Mouse (Mus musculus) myocyte (in vitro differentiated cells): Measurements from ENCODE around the gene Osbpl3. TPM values are rescaled to one million over a fixed set of nuclear protein-coding genes. Genes with fewer than 3 reads are reported as not detected.

Source experiments
- H3K27me3 ChIP-seq: one replicate; pipeline ENCODE4 v1.6.1; 2011; ENCODE audit not compliant: control insufficient read depth, insufficient read depth, insufficient read length
- H3K36me3 ChIP-seq: one replicate; pipeline ENCODE4 v1.6.1; 2011; ENCODE audit not compliant: control insufficient read depth, insufficient read depth
- H3K4me2 ChIP-seq: one replicate; pipeline ENCODE4 v1.6.1; 2011; ENCODE audit warnings: low read depth, control low read depth
- H3K4me3 ChIP-seq: one replicate; pipeline ENCODE4 v1.5.1; 2011; ENCODE audit warnings: mild to moderate bottlenecking, control low read depth, moderate library complexity
- H3K79me2 ChIP-seq: one replicate; pipeline ENCODE4 v1.6.1; 2011; ENCODE audit not compliant: control insufficient read depth, insufficient read depth
- H3ac ChIP-seq: one replicate; pipeline ENCODE4 v1.6.1; 2011; ENCODE audit not compliant: control insufficient read depth, insufficient read length
- CEBPB ChIP-seq: IDR thresholded peaks from 2 replicates; pipeline ENCODE4 v1.6.1; 2011; ENCODE audit warnings: mild to moderate bottlenecking, moderate library complexity; ENCODE audit not compliant: poor library complexity, insufficient read depth, severe bottlenecking
- E2F4 ChIP-seq: IDR thresholded peaks from one replicate; pipeline ENCODE4 v1.6.1; 2011; ENCODE audit warnings: mild to moderate bottlenecking, control low read depth, moderate library complexity; ENCODE audit not compliant: insufficient read depth
- MAX ChIP-seq: IDR thresholded peaks from one replicate; pipeline ENCODE4 v1.6.1; 2011; ENCODE audit warnings: low read depth, mild to moderate bottlenecking, control low read depth
- MYOD1 ChIP-seq, 3 experiments: IDR thresholded peaks; one replicate each; pipeline ENCODE4 v1.6.1; 2011; ENCODE audit warnings: control low read depth in 2 of 3, low read depth in 2 of 3, mild to moderate bottlenecking in 2 of 3, moderate library complexity in 1 of 3; ENCODE audit not compliant: insufficient read length in 2 of 3, control insufficient read depth in 1 of 3
- MYOG ChIP-seq, 3 experiments: IDR thresholded peaks; one replicate each; pipeline ENCODE4 v1.6.1; 2011; ENCODE audit warnings: control low read depth in 2 of 3, low read depth in 2 of 3, mild to moderate bottlenecking in 2 of 3; ENCODE audit not compliant: insufficient read length in 2 of 3, control insufficient read depth in 1 of 3, insufficient read depth in 1 of 3
- POLR2A ChIP-seq: IDR thresholded peaks from one replicate; pipeline ENCODE4 v1.6.1; 2011; ENCODE audit warnings: low read depth, mild to moderate bottlenecking, control low read depth, moderate library complexity; ENCODE audit not compliant: insufficient read length
- POLR2AphosphoS2 ChIP-seq: IDR thresholded peaks from one replicate; pipeline ENCODE4 v1.6.1; 2011; ENCODE audit warnings: low read depth, control low read depth; ENCODE audit not compliant: insufficient read length
- REST ChIP-seq: IDR thresholded peaks from one replicate; pipeline ENCODE4 v1.6.1; 2011; ENCODE audit warnings: mild to moderate bottlenecking, control low read depth, moderate library complexity; ENCODE audit not compliant: insufficient read depth, insufficient read length
- SRF ChIP-seq: IDR thresholded peaks from one replicate; pipeline ENCODE4 v1.6.1; 2011; ENCODE audit warnings: low read depth; ENCODE audit not compliant: control insufficient read depth, insufficient read length
- TCF12 ChIP-seq: IDR thresholded peaks from one replicate; pipeline ENCODE4 v1.6.1; 2011; ENCODE audit warnings: mild to moderate bottlenecking, control low read depth; ENCODE audit not compliant: poor library complexity, insufficient read depth, severe bottlenecking
- TCF3 ChIP-seq: IDR thresholded peaks from one replicate; pipeline ENCODE4 v1.6.1; 2011; ENCODE audit warnings: low read depth, control low read depth; ENCODE audit not compliant: insufficient read length
- USF1 ChIP-seq: IDR thresholded peaks from one replicate; pipeline ENCODE4 v1.6.1; 2011; ENCODE audit warnings: low read depth, mild to moderate bottlenecking, control low read depth, moderate library complexity
- polyA plus RNA-seq: library from polyadenylated mRNA; unstranded; fragments of >200 nt; fragmentation: generic; extraction: Trizol; gene quantifications from one replicate; pipeline ENCODE4 v1.2.1, GENCODE M21; 2012; ENCODE audit warnings: missing spikeins

Osbpl3 gene
- polyA plus RNA-seq, 1 experiment = 8.9 TPM

- Histone ChIP-seq H3K4me2 (no peak overlapping the region), H3K36me3 (no peaks in the 10 kb centered on the region), H3ac (no peak overlapping the region), H3K4me3 (no peak overlapping the region), H3K79me2 (no peaks in the 10 kb centered on the region), H3K27me3 (no peaks in the 10 kb centered on the region)
- TF ChIP-seq MYOG (IDR thresholded peaks at IDR 0.05; ENCODE audit: control insufficient read depth in 1 of 3, insufficient read depth in 1 of 3, insufficient read length in 2 of 3, low read depth in 2 of 3) = no peak
- no peak for TF ChIP-seq USF1
- no peak for TF ChIP-seq TCF3
- TF ChIP-seq POLR2A = no peak
- no peak for TF ChIP-seq CEBPB
- no peak for TF ChIP-seq TCF12
- TF ChIP-seq MYOD1 (IDR thresholded peaks at IDR 0.05; ENCODE audit: control insufficient read depth in 1 of 3, insufficient read length in 2 of 3, low read depth in 2 of 3) = no peak
- TF ChIP-seq MAX = no peak
- TF ChIP-seq SRF = no peak
- TF ChIP-seq REST = no peak
- no peak for TF ChIP-seq E2F4
- no peak for TF ChIP-seq POLR2AphosphoS2
Observed at GRCm38 (mm10) chr6:50490519-50490918, 34.5 kb upstream of the Osbpl3 start.

GRCm38 (mm10) chr6:50489380-50489779, 33.4 kb upstream of the Osbpl3 start:
- no peak for TF ChIP-seq TCF12
- H3K4me2 ChIP-seq = no peak overlapping the region
- H3K79me2 ChIP-seq = no peaks in the 10 kb centered on the region
- no peaks in the 10 kb centered on the region for H3K36me3 ChIP-seq
- no peak overlapping the region for H3ac ChIP-seq
- H3K4me3 ChIP-seq = no peak overlapping the region
- H3K27me3 ChIP-seq = no peaks in the 10 kb centered on the region

GRCm38 (mm10) chr6:50486035-50486902, 30.3 kb upstream of the Osbpl3 start:
- no peak for TF ChIP-seq MAX
- TF ChIP-seq POLR2AphosphoS2 = no peak
- TF ChIP-seq E2F4 = no peak
- TF ChIP-seq TCF12 = no peak
- TF ChIP-seq POLR2A = no peak
- no peak for TF ChIP-seq SRF
- TF ChIP-seq USF1 = no peak
- no peak for TF ChIP-seq MYOD1 (IDR thresholded peaks at IDR 0.05; ENCODE audit: control insufficient read depth in 1 of 3, insufficient read length in 2 of 3, low read depth in 2 of 3)
- no peak for TF ChIP-seq TCF3
- no peak for TF ChIP-seq MYOG (IDR thresholded peaks at IDR 0.05; ENCODE audit: control insufficient read depth in 1 of 3, insufficient read depth in 1 of 3, insufficient read length in 2 of 3, low read depth in 2 of 3)
- TF ChIP-seq CEBPB = no peak
- Histone ChIP-seq H3K36me3 (no peaks in the 10 kb centered on the region), H3K4me3 (no peak overlapping the region), H3K4me2 (no peak overlapping the region), H3ac (no peak overlapping the region), H3K79me2 (no peaks in the 10 kb centered on the region), H3K27me3 (no peaks in the 10 kb centered on the region)

GRCm38 (mm10) chr6:50483426-50483825, 27.4 kb upstream of the Osbpl3 start:
- TF ChIP-seq MYOG (IDR thresholded peaks at IDR 0.05; ENCODE audit: control insufficient read depth in 1 of 3, insufficient read depth in 1 of 3, insufficient read length in 2 of 3, low read depth in 2 of 3) (no peak), CEBPB (no peak), TCF3 (no peak), MAX (no peak), TCF12 (no peak), POLR2A (no peak), REST (no peak), MYOD1 (IDR thresholded peaks at IDR 0.05; ENCODE audit: control insufficient read depth in 1 of 3, insufficient read length in 2 of 3, low read depth in 2 of 3) (no peak), E2F4 (no peak), SRF (no peak), USF1 (no peak), POLR2AphosphoS2 (no peak)
- Histone ChIP-seq H3ac (no peak overlapping the region), H3K27me3 (no peaks in the 10 kb centered on the region), H3K36me3 (no peaks in the 10 kb centered on the region), H3K79me2 (no peaks in the 10 kb centered on the region), H3K4me3 (no peak overlapping the region), H3K4me2 (no peak overlapping the region)

- Histone ChIP-seq H3K27me3 (no peaks in the 10 kb centered on the region), H3K79me2 (no peaks in the 10 kb centered on the region), H3ac (no peak overlapping the region), H3K4me2 (no peak overlapping the region), H3K36me3 (no peaks in the 10 kb centered on the region), H3K4me3 (no peak overlapping the region)
- TF ChIP-seq TCF12 (no peak), E2F4 (no peak), MYOG (IDR thresholded peaks at IDR 0.05; ENCODE audit: control insufficient read depth in 1 of 3, insufficient read depth in 1 of 3, insufficient read length in 2 of 3, low read depth in 2 of 3) (no peak), REST (no peak), SRF (no peak), TCF3 (no peak), POLR2A (no peak), POLR2AphosphoS2 (no peak), USF1 (no peak), MAX (no peak), MYOD1 (IDR thresholded peaks at IDR 0.05; ENCODE audit: control insufficient read depth in 1 of 3, insufficient read length in 2 of 3, low read depth in 2 of 3) (no peak), CEBPB (no peak)
Observed at GRCm38 (mm10) chr6:50481460-50481859, 25.5 kb upstream of the Osbpl3 start.
